Mouse (Mus musculus): ENCODE measurements around the gene Nr4a1.

The Nr4a1 gene

DNA sequence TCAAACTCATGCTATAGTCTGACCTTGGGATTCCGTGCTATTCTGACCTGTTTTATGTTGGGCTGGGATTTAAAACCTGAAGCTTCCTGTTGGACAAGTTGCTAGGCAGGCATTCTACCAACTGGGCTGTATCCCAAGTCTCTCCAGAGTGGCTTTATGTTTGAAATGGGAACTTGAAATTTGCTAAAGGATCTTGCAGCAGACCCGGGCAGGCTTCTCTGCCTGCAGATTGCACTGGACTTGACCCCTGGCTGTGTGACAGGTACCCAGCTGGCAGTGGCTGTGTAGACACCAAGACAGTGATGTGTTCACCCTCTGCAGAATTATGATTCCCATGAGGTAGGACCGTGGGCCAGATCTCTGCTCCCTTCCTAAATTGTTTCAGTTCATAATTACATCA lies 37.9 kb downstream of the Nr4a1 start:
- DNase-seq, result no peak

DNA sequence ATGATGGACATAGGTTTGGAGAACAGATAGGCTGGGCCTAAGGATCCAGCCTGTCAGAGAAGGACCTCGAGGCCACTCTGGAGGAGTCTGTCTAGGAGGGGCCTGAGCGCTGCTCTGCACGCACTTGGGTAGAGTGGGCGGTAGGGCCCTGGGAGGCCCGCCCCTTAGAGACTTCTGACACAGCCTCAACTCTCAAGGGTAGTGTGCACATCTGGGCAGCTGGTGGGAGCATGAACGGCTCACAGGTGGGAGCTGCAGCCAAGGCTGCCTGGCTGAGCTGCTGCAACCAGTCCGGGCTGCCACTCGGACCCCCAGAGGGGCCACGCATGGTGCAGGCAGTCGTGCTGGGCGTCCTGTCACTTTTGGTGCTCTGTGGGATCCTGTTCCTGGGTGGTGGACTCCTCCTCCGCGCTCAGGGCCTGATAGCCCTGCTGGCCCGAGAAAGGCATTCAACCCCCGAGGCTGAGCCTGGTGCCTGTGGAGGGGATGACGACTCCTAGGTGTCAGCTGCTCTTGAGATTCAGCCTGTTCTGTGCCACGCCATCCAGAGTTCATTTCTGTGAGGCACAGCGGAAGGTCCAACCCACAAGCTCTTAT lies 39.1 kb downstream of the Nr4a1 start, which contains the start of gene 6030408B16Rik:
Gene 6030408B16Rik, plus strand, starts transcription at position 188 of the 597 bp plus-strand sequence.
- DNase-seq, result no peak

DNA sequence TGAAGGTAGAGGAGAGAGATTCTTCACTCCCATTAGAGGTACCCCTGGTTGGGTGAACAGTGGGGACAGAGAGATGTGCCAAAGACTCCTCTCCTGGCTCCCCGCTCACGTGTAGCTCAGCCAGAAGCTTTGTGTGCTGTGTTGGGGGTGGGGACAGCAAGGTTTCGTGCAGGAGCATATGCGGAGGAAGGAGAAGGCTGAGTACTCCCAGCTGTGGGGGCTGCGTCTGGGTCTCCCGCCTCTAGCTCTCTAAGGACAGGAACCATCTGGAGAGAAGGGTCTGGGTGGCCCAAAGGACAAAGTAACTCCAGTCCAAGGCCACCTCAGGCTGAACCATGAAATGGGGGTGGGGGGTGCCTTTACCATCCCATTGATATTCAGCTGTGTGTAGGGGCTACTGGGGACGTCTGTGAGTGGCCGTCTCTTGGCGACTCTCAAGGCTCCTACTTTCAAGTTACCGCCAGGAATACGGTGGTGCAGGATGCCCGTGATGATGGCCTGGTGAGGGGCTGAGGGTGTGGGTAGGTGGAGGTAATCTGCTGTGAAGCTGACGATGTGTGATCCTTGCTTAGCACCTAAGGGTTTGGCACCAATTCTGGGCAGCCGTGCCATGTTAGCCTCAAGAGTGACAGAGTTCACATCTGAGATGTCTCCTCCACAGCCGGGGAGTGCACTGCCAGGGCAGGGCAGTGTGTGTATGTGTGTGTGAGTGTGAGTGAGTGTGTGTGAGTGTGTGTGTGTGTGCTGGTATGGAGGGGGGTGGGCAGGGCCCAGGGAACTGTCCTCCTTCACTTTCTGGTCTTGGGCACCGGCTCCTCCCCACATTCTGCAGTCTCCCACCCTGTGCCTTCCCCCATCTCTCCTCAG lies 40.2 kb downstream of the Nr4a1 start:
- DNase-seq, result no peak

DNA sequence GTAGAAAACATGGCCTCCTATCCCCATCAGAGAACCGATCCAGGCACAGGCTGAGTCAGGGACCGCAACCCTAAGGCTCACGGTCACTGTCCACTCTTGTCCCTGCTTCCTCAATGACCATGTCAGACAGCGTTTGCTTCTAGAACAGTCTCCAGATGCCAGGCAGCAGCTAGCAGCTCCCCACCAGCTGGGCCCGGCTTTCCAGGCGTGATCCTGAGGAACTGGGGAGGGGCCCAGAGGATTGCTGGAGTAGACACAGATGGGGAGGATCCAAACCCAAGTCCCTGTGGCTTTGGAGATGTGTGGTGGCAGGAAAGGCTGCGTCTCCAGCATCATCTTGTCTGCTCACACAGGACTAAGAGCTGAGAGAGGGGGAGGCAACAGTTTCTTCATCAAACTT lies 41.0 kb downstream of the Nr4a1 start:
- DNase-seq, result no peak

DNA sequence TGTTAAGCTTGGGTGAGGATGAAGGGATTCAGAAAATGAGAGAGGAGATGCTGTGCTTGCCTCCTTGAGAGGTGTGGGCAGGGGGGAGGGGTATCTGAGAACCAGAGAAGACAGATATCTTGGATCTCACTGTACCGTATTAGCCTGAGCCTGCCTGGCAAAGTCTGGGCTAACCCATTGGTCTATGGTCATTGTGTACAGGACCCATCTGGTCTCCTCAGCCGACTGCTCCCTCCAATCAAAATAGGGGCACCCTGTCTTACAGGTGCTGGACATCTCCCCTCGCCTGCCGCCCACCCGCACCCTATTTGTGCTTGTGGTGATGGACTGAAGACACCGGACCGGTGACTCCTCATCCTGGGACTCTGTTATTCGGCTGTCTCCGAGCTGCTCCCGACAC lies 41.5 kb downstream of the Nr4a1 start:
- DNase-seq, result no peak

DNA sequence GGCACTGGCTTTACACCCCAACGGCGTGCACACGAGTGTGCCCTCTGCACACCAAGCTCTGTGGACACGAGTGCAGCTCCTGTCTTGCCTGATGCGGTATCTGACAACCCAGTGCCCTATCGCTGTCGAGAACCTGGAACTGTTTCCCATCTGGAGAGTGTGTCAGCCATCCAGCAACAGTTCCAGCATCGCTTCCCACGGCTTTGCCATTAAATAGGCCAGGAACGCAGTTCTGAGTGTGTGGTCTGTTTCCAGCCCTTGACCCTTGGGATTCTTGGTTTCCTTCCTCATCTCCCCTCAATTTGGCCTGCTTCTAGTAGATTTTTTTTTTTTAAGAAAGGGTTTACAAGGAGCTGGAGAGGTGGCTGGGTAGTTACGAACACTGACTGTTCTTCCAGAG lies 42.0 kb downstream of the Nr4a1 start:
- DNase-seq, result no peak

GRCm38 (mm10) chr15:101297988-101298387 lies 43.9 kb downstream of the Nr4a1 start:
- DNase-seq, result no peak

GRCm38 (mm10) chr15:101298550-101298949 lies 44.5 kb downstream of the Nr4a1 start:
- peak; percentile 40 for DNase-seq

DNA sequence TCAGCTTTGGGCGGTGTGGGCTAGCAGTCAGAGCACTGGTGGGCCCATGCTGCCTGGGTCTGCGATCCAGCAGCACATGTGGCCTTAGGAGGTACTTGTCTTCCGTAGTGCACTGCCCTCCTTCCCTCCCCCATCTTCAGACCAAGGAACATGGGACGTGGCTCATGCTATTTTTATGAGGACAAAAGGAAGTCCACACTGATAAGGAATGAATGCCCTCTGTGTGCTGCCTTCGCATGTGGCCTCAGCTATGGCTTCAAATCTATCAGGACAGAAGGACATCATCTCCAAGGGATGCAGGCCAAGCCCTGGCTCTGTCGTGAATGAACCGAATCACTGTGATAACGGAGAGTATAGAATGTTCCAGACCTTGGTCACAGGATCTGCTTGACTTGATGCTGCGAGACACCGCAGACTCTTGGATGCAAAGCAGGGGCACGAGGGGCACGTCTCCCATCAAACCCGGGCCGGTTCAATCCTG lies 45.5 kb downstream of the Nr4a1 start:
- no peak for DNase-seq

DNA sequence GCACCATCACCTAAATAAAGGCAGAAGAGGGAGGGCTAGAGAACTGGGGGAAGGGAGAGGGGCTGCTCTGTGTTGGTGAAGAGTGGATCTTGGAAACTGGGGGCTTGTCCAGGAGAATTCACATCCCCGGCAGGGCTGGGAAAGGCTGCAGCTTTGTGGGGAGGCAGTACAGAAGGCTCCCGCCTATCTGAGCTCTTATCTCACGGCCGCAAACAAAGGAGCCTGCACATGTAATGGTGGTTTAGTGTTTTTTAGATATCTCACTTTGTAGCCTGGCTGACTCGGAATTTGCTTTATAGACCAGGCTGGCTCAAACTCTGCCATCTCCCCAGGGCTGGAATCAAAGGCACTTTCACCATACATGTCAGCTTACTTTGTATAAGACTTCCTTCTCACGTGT lies 46.1 kb downstream of the Nr4a1 start:
- DNase-seq, result no peak

DNA sequence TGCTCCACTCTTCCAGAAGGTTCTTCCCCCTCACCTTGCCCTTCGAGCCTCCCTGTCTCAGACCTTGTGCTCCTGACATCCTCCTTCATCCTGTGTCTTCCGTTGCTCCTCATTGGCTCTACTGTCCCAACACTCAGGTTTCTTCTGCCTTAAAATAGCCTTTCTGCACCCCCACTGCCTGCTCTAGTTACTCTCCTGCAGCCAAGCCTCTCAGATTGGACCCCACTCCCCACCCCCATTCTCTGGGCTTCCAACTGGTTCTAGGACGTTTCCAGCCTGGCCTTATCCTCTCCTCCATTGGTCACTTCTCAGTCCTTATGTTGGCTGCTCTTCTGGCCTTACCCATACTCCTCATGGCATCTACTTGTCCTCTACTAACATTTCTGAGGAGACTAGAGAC lies 48.1 kb downstream of the Nr4a1 start:
- no peak for DNase-seq

GRCm38 (mm10) chr15:101303830-101304229 lies 49.8 kb downstream of the Nr4a1 start:
- no peak for DNase-seq

DNA sequence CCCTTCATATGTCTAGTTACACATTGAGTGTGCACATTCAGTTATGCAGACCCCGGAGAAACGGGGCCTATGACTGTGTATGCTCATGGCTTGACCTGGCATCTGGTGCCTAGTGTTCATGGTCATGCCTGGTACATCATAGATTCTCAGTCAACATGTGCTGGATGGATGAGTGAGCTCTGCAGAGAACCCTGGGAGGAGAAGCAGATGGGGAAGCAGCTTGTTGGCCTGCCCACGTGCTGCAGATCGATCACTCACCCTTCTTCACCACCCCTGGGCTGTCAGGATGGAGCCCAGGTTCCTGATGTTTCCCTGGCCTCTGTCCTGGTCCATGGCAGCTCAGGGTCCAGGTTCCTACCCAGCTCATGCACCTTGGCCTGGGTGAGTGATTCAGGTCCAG lies 52.4 kb downstream of the Nr4a1 start:
- DNase-seq, result no peak

DNA sequence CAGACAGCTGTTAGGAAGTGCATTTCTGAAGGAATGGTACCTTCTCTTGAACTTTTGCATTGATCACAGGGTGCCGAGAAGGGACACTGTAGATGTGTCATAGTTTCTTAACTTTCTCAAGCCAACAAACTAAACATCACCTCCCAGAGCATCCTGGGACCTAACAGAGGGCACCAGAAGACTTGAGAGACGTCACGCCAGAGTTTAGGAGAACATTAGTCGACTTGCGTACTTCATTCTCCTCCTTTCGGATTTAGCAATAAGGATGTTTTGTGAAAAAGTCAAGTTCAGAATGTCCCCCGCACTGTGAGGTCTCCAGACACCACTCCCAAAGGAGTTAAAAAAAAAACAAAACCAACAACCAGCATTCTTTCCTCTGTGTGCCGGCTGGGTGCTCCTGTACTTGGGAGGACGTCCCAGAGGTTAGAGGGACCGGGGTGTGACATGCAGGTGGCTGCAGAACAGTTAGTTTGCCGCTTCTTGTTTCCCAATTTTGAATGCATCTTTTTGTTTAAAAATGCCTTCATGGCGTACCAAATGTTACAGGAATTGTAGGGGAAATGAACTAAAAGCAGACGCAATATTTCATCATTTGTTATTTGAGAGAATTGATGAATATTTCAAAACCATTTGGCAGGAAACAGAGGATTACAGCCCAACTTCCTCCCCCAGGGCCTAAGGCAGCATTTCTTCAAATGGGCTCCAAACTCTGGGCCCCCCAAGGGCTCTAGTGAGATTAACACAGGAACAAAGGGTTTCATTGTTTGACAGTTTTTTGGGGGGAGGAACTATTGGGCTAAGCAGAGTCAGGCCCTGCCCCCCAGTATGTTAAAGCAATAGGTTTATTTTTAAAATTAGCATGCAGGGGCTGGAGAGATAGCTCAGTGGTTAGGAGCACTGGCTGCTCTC lies 54.6 kb downstream of the Nr4a1 start:
- DNase-seq, result no peak

GRCm38 (mm10) chr15:101309493-101309892 lies 55.4 kb downstream of the Nr4a1 start:
- DNase-seq, result no peak

GRCm38 (mm10) chr15:101311087-101311770 lies 57.2 kb downstream of the Nr4a1 start:
- no peak for DNase-seq

DNA sequence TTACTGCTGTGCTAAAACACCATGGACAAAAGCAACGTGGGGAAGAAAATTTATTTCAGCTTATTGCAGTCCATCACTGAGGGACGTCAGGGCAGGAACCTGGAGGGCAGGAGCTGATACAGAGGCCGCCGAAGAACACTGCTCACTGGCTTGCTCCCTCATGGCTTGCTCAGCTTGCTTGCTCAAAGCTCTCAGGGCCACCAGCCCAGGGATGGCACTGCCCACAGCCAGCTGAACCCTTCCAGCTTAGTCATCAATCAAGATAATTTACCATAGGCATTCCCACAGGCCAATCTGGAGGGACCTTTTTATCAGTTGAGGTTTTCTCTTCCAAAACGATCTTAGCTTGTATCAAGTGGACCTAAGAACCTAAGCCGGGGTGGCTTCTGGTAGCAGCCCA lies 57.9 kb downstream of the Nr4a1 start:
- DNase-seq, result no peak

GRCm38 (mm10) chr15:101315378-101315777 lies 61.3 kb downstream of the Nr4a1 start:
- no peak for DNase-seq

DNA sequence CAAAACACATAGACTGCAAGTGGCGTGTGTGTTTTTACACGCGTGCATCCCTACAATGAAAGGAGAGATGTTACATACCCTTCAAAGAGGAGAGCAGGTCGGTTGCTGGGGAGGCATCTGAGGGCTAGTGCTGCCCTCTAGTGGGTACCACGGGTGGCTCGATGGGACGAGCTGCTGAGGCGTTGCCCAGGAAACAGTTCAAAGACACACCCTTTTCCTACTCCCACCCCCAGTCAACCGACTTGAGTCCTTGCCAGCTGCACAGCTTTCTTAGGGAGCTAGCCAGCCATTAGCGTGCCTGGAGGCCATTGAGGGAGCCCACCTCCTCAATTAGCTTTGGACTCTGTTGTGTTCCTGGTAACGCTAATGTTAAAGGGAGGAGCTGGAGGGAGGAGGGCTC lies 61.8 kb downstream of the Nr4a1 start:
- peak; percentile 91 for DNase-seq

DNA sequence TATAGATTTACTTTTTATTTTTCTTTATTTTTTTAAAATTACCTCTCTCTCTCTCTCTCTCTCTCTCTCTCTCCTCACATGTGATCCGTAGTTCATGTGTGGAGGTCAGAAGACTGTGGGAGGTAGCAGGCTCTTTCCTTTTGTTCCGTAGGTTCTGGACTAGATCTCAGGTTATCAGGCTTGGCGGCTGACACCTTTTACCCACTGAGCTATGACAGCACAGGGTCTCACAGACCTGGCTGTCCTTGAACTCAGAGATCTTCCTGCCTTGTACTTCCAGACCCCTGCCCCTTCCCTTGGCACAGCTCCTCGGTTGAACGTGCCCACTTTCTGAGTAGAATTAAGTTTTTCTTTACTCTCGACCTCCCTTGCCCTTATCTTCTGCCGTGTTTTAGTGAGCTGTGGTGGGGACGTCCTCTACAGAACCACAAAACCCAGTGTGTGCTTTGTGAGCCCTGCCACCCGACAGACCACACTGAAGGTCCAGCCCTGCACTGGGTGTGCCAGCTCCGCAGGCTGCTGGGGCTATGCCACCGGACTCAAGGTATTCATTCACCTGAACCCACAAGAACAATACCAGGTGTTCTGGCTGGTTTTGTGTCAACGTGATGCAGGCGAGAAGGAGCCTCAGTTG lies 62.3 kb downstream of the Nr4a1 start:
- no peak for DNase-seq

DNA sequence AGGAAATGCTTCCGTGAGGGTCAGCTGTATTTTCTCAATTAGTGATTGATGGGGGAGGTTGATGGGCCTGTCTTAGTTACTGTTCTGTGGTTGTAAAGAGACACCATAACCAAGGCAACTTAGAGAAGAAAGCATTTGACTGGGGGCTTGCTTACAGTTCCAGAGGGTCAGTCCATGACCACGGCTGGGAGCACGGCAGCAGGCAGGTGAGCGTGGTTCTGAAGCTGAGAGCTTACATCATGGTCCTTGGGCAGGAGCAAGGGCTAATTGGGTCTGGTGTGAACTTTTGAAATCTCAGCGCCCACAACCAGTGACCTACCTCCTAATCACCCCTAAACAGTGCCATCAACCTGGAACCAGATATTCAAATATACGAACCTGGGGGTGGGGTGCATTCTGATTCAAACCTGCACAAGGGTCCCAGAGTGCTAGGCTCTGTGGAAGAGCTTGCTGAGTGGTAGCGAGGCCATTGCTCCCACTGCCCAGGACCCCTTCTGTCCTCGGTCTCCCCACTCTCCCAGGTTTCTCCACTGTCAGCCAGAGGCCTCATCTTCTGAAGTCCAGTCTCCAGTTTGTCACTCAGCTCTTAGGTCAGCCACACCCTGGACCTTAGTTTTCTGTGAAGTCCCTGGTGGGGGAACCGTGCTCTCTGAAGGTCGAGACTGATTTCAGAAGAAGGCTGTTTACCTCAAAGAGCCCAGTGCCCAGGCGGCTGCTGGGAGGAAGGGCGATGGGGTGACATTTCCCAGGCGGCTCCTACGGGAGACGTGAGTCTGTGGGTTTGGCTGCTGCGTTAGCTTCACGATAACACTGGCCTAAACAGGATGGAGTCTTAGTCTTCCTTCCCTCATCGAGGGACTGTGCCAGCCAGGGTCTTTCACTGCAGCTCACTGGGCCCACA lies 63.1 kb downstream of the Nr4a1 start:
- DNase-seq, result no peak

Measured in thymus, postnatal 4 days (tissue).